Mouse (Mus musculus) erythroid progenitor cell, adult 5-6 weeks (primary cell): ENCODE data around the gene Bst1. TPM values are rescaled to one million over a fixed set of nuclear protein-coding genes. Genes with fewer than 3 reads are reported as not detected.

Source experiments
- ATAC-seq: replicated peaks from 2 replicates; pipeline ENCODE4 v1.8.0; 2016; ENCODE audit warnings: moderate number of reproducible peaks, mild to moderate bottlenecking, moderate TSS enrichment, inconsistent platforms; ENCODE audit not compliant: poor library complexity, low FRiP score, severe bottlenecking
- total RNA-seq, 2 experiments: library from RNA; stranded (forward) in 1 of 2; stranded (reverse) in 1 of 2; fragments of 150-400 nt in 1 of 2; fragments of 186-747, 209-891 nt in 1 of 2; gene quantifications; 2 replicates each; pipeline versions ENCODE4 v1.2.3 to v1.2.4; 2015 to 2017; ENCODE audit warnings: low replicate concordance in 2 of 2

The Bst1 gene
- total RNA-seq, 2 experiments from 2014 or later: 9.2 to 13.8 TPM

- no peak for ATAC-seq
Observed at GRCm38 (mm10) chr5:43807744-43808696, 10.7 kb upstream of the Bst1 start.

GRCm38 (mm10) chr5:43810427-43811062 lies 8.1 kb upstream of the Bst1 start:
- ATAC-seq: no peak

- no peak for ATAC-seq
Observed at GRCm38 (mm10) chr5:43814536-43814935, 4.1 kb upstream of the Bst1 start.

- no peak for ATAC-seq
Observed at GRCm38 (mm10) chr5:43815769-43816168, 2.9 kb upstream of the Bst1 start.

GRCm38 (mm10) chr5:43820785-43821184 lies 2.1 kb downstream of the Bst1 start:
- ATAC-seq: no peak

GRCm38 (mm10) chr5:43821538-43821937 lies 2.9 kb downstream of the Bst1 start, which contains the start of gene Fbxl5:
TSS of gene Fbxl5 (minus strand) at chr5:43821638.
- no peak for ATAC-seq

- no peak for ATAC-seq
Observed at GRCm38 (mm10) chr5:43822199-43822598, 3.5 kb downstream of the Bst1 start.

- no peak for ATAC-seq
Observed at GRCm38 (mm10) chr5:43822824-43823223, 4.1 kb downstream of the Bst1 start.

- ATAC-seq: no peak
Observed at GRCm38 (mm10) chr5:43824580-43824979, 5.9 kb downstream of the Bst1 start.

- ATAC-seq: no peak
Observed at GRCm38 (mm10) chr5:43826883-43827282, 8.2 kb downstream of the Bst1 start.

GRCm38 (mm10) chr5:43827366-43827765 lies 8.7 kb downstream of the Bst1 start:
- no peak for ATAC-seq

GRCm38 (mm10) chr5:43836590-43836989 lies 17.9 kb downstream of the Bst1 start:
- ATAC-seq: no peak

- no peak for ATAC-seq
Observed at GRCm38 (mm10) chr5:43837372-43837771, 18.7 kb downstream of the Bst1 start.

GRCm38 (mm10) chr5:43841144-43842010 lies 22.7 kb downstream of the Bst1 start:
- ATAC-seq: no peak

- no peak for ATAC-seq
Observed at GRCm38 (mm10) chr5:43842011-43842285, 23.3 kb downstream of the Bst1 start.

GRCm38 (mm10) chr5:43842576-43843155 lies 24.0 kb downstream of the Bst1 start:
- ATAC-seq: no peak

- no peak for ATAC-seq
Observed at GRCm38 (mm10) chr5:43845083-43845482, 26.4 kb downstream of the Bst1 start.

- ATAC-seq: no peak
Observed at GRCm38 (mm10) chr5:43845646-43846045, 27.0 kb downstream of the Bst1 start.

GRCm38 (mm10) chr5:43846227-43846626 lies 27.5 kb downstream of the Bst1 start:
- ATAC-seq: no peak

- ATAC-seq: no peak
Observed at GRCm38 (mm10) chr5:43847555-43847954, 28.9 kb downstream of the Bst1 start.
